Mouse (Mus musculus) WW6 (cell line): ENCODE measurements around the gene Pygm.

Experiments
- DNase-seq: peaks from one replicate; pipeline ENCODE4 v3.0.0-alpha.2; 2013; ENCODE audit warnings: low read depth, low spot score

Gene Pygm

GRCm38 (mm10) chr19:6384128-6384527 is at the start of gene Pygm:
TSS of gene Pygm (plus strand) at chr19:6384399.
- no peak for DNase-seq

GRCm38 (mm10) chr19:6334673-6335457 is 49.3 kb upstream of the Pygm start, which contains the start of gene Men1:
TSS of gene Men1 (plus strand) at chr19:6334979.
- DNase-seq, result peak; percentile 90

GRCm38 (mm10) chr19:6335458-6335827 is 48.8 kb upstream of the Pygm start:
- DNase-seq, result no peak

GRCm38 (mm10) chr19:6336920-6337319 is 47.3 kb upstream of the Pygm start:
- no peak for DNase-seq

- DNase-seq, result no peak
Observed at GRCm38 (mm10) chr19:6338171-6338570, 46.0 kb upstream of the Pygm start.

- no peak for DNase-seq
Observed at GRCm38 (mm10) chr19:6338716-6339115, 45.5 kb upstream of the Pygm start.

- DNase-seq, result no peak
Observed at GRCm38 (mm10) chr19:6339191-6339590, 45.0 kb upstream of the Pygm start.

- no peak for DNase-seq
Observed at GRCm38 (mm10) chr19:6339890-6340504, 44.2 kb upstream of the Pygm start.

- no peak for DNase-seq
Observed at GRCm38 (mm10) chr19:6340524-6341452, 43.4 kb upstream of the Pygm start, which contains the start of gene Map4k2. TSS of gene Map4k2 (plus strand) at chr19:6341135.

- no peak for DNase-seq
Observed at GRCm38 (mm10) chr19:6341453-6342077, 42.6 kb upstream of the Pygm start.

GRCm38 (mm10) chr19:6342276-6342933 is 41.8 kb upstream of the Pygm start:
- no peak for DNase-seq

GRCm38 (mm10) chr19:6343066-6343925 is 40.9 kb upstream of the Pygm start:
- DNase-seq, result no peak

GRCm38 (mm10) chr19:6343996-6344395 is 40.2 kb upstream of the Pygm start:
- no peak for DNase-seq

- DNase-seq, result no peak
Observed at GRCm38 (mm10) chr19:6346023-6346422, 38.2 kb upstream of the Pygm start.

GRCm38 (mm10) chr19:6346661-6347060 is 37.5 kb upstream of the Pygm start:
- no peak for DNase-seq

- no peak for DNase-seq
Observed at GRCm38 (mm10) chr19:6347615-6348014, 36.6 kb upstream of the Pygm start.

GRCm38 (mm10) chr19:6348717-6349116 is 35.5 kb upstream of the Pygm start:
- DNase-seq, result no peak

GRCm38 (mm10) chr19:6349215-6349983 is 34.8 kb upstream of the Pygm start:
- no peak for DNase-seq

- no peak for DNase-seq
Observed at GRCm38 (mm10) chr19:6351431-6352106, 32.6 kb upstream of the Pygm start.
